In the genomic region with DNA sequence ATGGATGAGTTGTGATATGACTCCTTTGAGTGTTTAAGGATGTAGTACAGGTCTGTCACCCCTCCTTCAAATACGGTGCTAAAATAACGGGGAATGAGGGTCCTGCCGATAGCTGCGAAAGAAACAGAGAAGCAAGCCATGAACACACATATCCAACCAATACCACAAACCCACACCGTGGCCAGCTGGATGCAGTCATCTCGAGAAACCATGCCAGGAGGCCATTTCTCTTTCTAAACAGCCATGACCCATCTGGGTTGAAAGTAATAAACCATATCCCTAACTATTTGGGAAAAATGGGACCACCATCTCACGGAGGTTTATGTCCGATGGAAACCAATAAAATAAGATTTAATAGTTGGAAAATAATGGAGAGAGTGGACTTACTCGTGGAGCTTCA, we compare ENCODE assay signal across 25 mouse cellular contexts.
DNase-seq lines count a peak whose midpoint lies in the region; ATAC-seq lines count a peak whose summit lies in the region.
"Had no signal": no experiment of that assay in that cellular context is flagged by ENCODE, and none has a peak within 500 bp of the region (broad histone marks: within the 10 kb centered on the region; RNA-seq: fewer than 3 reads in every experiment).

No protein-coding gene starts in this region.

- H3K9ac ChIP-seq in kidney, embryonic 15.5 days, result no peak overlapping the region
- H3K9ac ChIP-seq: embryonic facial prominence, embryonic 13.5 days; forebrain, embryonic 12.5 days; forebrain, embryonic 15.5 days; heart, embryonic 12.5 days; heart, embryonic 15.5 days; hindbrain, embryonic 13.5 days had no signal

- ATAC-seq in kidney, embryonic 15.5 days (replicated peaks; ENCODE audit: low FRiP score), result peak; percentile 73; the same call in 1 of the 2 replicates
- ATAC-seq: CD4-positive, CD25-positive, alpha-beta regulatory T cell, adult 4 months; forebrain, embryonic 15.5 days had no signal

- no peak for DNase-seq in kidney, adult 9 months
- DNase-seq in kidney, postnatal 10 days, result peak; percentile 73
- DNase-seq in kidney, postnatal 25 days, result no peak
- peak; percentile 51 for DNase-seq in kidney, postnatal 14 days
- DNase-seq in urinary bladder, adult 2 months (ENCODE audit: low spot score), result no peak
- DNase-seq: adrenal gland, adult 2 months; adrenal gland, postnatal 14 days; cerebellum, adult 11 months; cerebellum, adult 2 months; cerebellum, adult 9-11 months; cerebellum, postnatal 25 days; gastrocnemius, postnatal 25 days; heart, adult 18-20 months; heart, postnatal 10 days; heart, postnatal 36 days had no signal

- H3K27ac ChIP-seq in kidney, embryonic 15.5 days, result peak overlapping the region; percentile 57; the same call in 1 of the 2 replicates
- H3K27ac ChIP-seq: embryonic facial prominence, embryonic 13.5 days; forebrain, embryonic 12.5 days; forebrain, embryonic 15.5 days; heart, embryonic 15.5 days; hindbrain, embryonic 10.5 days; hindbrain, embryonic 13.5 days had no signal

- H3K27me3 ChIP-seq in kidney, embryonic 15.5 days, result no peaks in the 10 kb centered on the region
- H3K27me3 ChIP-seq: embryonic facial prominence, embryonic 13.5 days; forebrain, embryonic 12.5 days; forebrain, embryonic 15.5 days; heart, embryonic 12.5 days; heart, embryonic 15.5 days; hindbrain, embryonic 13.5 days had no signal

- H3K36me3 ChIP-seq in kidney, embryonic 15.5 days, result no peaks in the 10 kb centered on the region
- H3K36me3 ChIP-seq: embryonic facial prominence, embryonic 13.5 days; forebrain, embryonic 12.5 days; forebrain, embryonic 15.5 days; heart, embryonic 12.5 days; heart, embryonic 15.5 days; hindbrain, embryonic 10.5 days; hindbrain, embryonic 13.5 days had no signal

- H3K4me3 ChIP-seq in kidney, embryonic 15.5 days (replicated peaks), result no peak overlapping the region
- H3K4me3 ChIP-seq: embryonic facial prominence, embryonic 13.5 days; erythroblast, embryonic 14.5 days; forebrain, embryonic 12.5 days; forebrain, embryonic 15.5 days; heart, embryonic 12.5 days; heart, embryonic 15.5 days; hindbrain, embryonic 10.5 days; hindbrain, embryonic 13.5 days had no signal

- H3K9me3 ChIP-seq in kidney, embryonic 15.5 days (replicated peaks), result no peaks in the 10 kb centered on the region
- H3K9me3 ChIP-seq: embryonic facial prominence, embryonic 13.5 days; forebrain, embryonic 12.5 days; forebrain, embryonic 15.5 days; heart, embryonic 12.5 days; heart, embryonic 15.5 days; hindbrain, embryonic 10.5 days; hindbrain, embryonic 13.5 days had no signal

- H3K4me1 ChIP-seq in kidney, embryonic 15.5 days, result peaks cover 11% of the 10 kb centered on the region
- H3K4me1 ChIP-seq: heart, embryonic 12.5 days; heart, embryonic 15.5 days had no signal

- H3K4me2 ChIP-seq in kidney, embryonic 15.5 days, result no peak overlapping the region
- H3K4me2 ChIP-seq: embryonic facial prominence, embryonic 13.5 days; forebrain, embryonic 12.5 days; forebrain, embryonic 15.5 days; heart, embryonic 12.5 days; heart, embryonic 15.5 days; hindbrain, embryonic 13.5 days had no signal

- WGBS in kidney, embryonic 15.5 days, result 65% methylated on average over 9 of the region's 9 CpGs

Comparison
In these comparisons a context has a peak if more than half of its experiments do, and no peak if none do; other contexts are left out.
1. DNase-seq: peak in kidney, postnatal 10 days (single experiment) and kidney, postnatal 14 days (single experiment); none in kidney, adult 9 months (single experiment), kidney, postnatal 25 days (0 of 2) and urinary bladder, adult 2 months (single experiment).